10 mouse cellular contexts compared by ENCODE assay signal in genomic region chr13:113225811-113226210, GRCm38 (mm10). TPM values are rescaled to one million over a fixed set of nuclear protein-coding genes. Genes with fewer than 3 reads are reported as not detected.
DNase-seq lines count a peak whose midpoint lies in the region; ATAC-seq and TF ChIP-seq lines count a peak whose summit lies in the region.
"Had no signal": no experiment of that assay in that cellular context is flagged by ENCODE, and none has a peak within 500 bp of the region (broad histone marks: within the 10 kb centered on the region; RNA-seq: fewer than 3 reads in every experiment).

Gene Gzmk, minus strand, starts transcription at chr13:113225908.

- DNase-seq in lung, postnatal 0 days (ENCODE audit: low spot score) = peak; percentile 45
- DNase-seq in lung, adult 18-20 months = no peak
- DNase-seq in frontal cortex, postnatal 36 days (ENCODE audit: low spot score in 2 of 2) = peak; percentile 26 to 61
- no peak for DNase-seq in midbrain, embryonic 10.5 days (ENCODE audit: low spot score)
- peak; percentile 3 for DNase-seq in splenic B cell, adult 2 months (ENCODE audit: low read depth, low spot score)
- DNase-seq in thymus, postnatal 4 days = no peak
- DNase-seq in spleen, postnatal 14 days (ENCODE audit: low spot score in 2 of 2) = no peak
- no peak for DNase-seq in cerebellum, adult 11-12 months
- DNase-seq: kidney, adult 18-20 months had no signal

- H3K27me3 ChIP-seq in lung, postnatal 0 days (replicated peaks; ENCODE audit: insufficient read depth, low read length) = no peaks in the 10 kb centered on the region
- H3K27me3 ChIP-seq in midbrain, embryonic 10.5 days (ENCODE audit: low read depth, poor library complexity, severe bottlenecking) = no peaks in the 10 kb centered on the region
- no peaks in the 10 kb centered on the region for H3K27me3 ChIP-seq in splenic B cell, adult 2 months (ENCODE audit: control insufficient read depth, insufficient read depth, low read length, poor library complexity, severe bottlenecking)

- TF ChIP-seq EP300 in lung, postnatal 0 days (IDR thresholded peaks at IDR 0.05) = no peak

- WGBS in lung, postnatal 0 days = 51% methylated on average over 7 of the region's 7 CpGs
- WGBS in midbrain, embryonic 10.5 days = 62% methylated on average over 7 of the region's 7 CpGs

- H3K36me3 ChIP-seq in lung, postnatal 0 days (ENCODE audit: insufficient read depth, low read length) = no peaks in the 10 kb centered on the region
- H3K36me3 ChIP-seq in midbrain, embryonic 10.5 days = no peaks in the 10 kb centered on the region
- no peaks in the 10 kb centered on the region for H3K36me3 ChIP-seq in splenic B cell, adult 2 months (ENCODE audit: control insufficient read depth, insufficient read depth, low read length, poor library complexity, severe bottlenecking)

- H3K4me3 ChIP-seq in lung, postnatal 0 days (ENCODE audit: low read depth, low read length) = no peak within 1 kb of the TSS
- H3K4me3 ChIP-seq in midbrain, embryonic 10.5 days = no peak within 1 kb of the TSS

- H3K9ac ChIP-seq in lung, postnatal 0 days (replicated peaks; ENCODE audit: low read depth) = no peak within 1 kb of the TSS

- H3K9me3 ChIP-seq in lung, postnatal 0 days (ENCODE audit: low read length) = no peaks in the 10 kb centered on the region
- no peaks in the 10 kb centered on the region for H3K9me3 ChIP-seq in midbrain, embryonic 10.5 days (replicated peaks)

- no peak within 1 kb of the TSS for H3K4me2 ChIP-seq in lung, postnatal 0 days (replicated peaks; ENCODE audit: low read depth, low read length)

- TF ChIP-seq CTCF in lung, postnatal 0 days (IDR thresholded peaks at IDR 0.05) = no peak

- H3K27ac ChIP-seq in lung, postnatal 0 days (ENCODE audit: low read length) = no peak within 1 kb of the TSS
- H3K27ac ChIP-seq in midbrain, embryonic 10.5 days (replicated peaks) = 0 out of 2 replicates have a peak within 1 kb of the TSS, but pooled peaks have one; percentile 17
- H3K27ac ChIP-seq: macrophage had no signal

- no peak for ATAC-seq in lung, postnatal 0 days

- no peaks in the 10 kb centered on the region for H3K4me1 ChIP-seq in lung, postnatal 0 days (ENCODE audit: insufficient read depth, low read depth, low read length)
- peaks cover 13% of the 10 kb centered on the region for H3K4me1 ChIP-seq in midbrain, embryonic 10.5 days

RNA-seq across cellular contexts. Expression of gene Gzmk, which starts in this region (rescaled TPM):
- polyA plus RNA-seq in lung, postnatal 0 days (2015; fragmentation: Nextera tagmentation; extraction: Ambion mirVana) = not detected in 2 replicates
- not detected in 2 replicates for polyA plus RNA-seq in midbrain, embryonic 10.5 days (2016; fragmentation: Nextera tagmentation; extraction: Ambion mirVana)
- polyA plus RNA-seq: macrophage had no signal

Comparison
In these comparisons a context has a peak if more than half of its experiments do, and no peak if none do; other contexts are left out.
1. Peak in DNase-seq in lung, postnatal 0 days; RNA of the gene not detected or under 1 TPM.
2. DNase-seq: peak in frontal cortex, postnatal 36 days (2 of 2) and splenic B cell, adult 2 months (single experiment); none in lung, adult 18-20 months (0 of 2), midbrain, embryonic 10.5 days (single experiment), thymus, postnatal 4 days (single experiment), spleen, postnatal 14 days (0 of 2) and cerebellum, adult 11-12 months (single experiment).